Comparison of ENCODE assay signal across 22 mouse cellular contexts in genomic region chr2:163007299-163007698, GRCm38 (mm10). TPM values are rescaled to one million over a fixed set of nuclear protein-coding genes. Genes with fewer than 3 reads are reported as not detected.
"Had no signal": no experiment of that assay in that cellular context is flagged by ENCODE, and none has a peak within 500 bp of the region (broad histone marks: within the 10 kb centered on the region; RNA-seq: fewer than 3 reads in every experiment).

No protein-coding gene starts in this region.

- H3K9ac ChIP-seq: liver, embryonic 14.5 days; lung, embryonic 14.5 days; midbrain, embryonic 13.5 days; neural tube, embryonic 13.5 days; neural tube, embryonic 15.5 days; stomach, embryonic 15.5 days had no signal

- ATAC-seq: midbrain, embryonic 13.5 days; midbrain, embryonic 16.5 days had no signal

- H3K4me2 ChIP-seq: liver, embryonic 11.5 days; lung, embryonic 14.5 days; midbrain, embryonic 11.5 days; midbrain, embryonic 13.5 days; neural tube, embryonic 13.5 days; neural tube, embryonic 15.5 days; stomach, embryonic 15.5 days had no signal

- H3K36me3 ChIP-seq: midbrain, embryonic 13.5 days; neural tube, embryonic 13.5 days; neural tube, embryonic 15.5 days; stomach, embryonic 15.5 days had no signal

- H3K4me3 ChIP-seq: megakaryocyte, embryonic 14.5 days; midbrain, embryonic 13.5 days; myocyte; neural tube, embryonic 13.5 days; neural tube, embryonic 15.5 days; stomach, embryonic 15.5 days had no signal

- DNase-seq: liver; lung, embryonic 14.5 days; retina, postnatal 1 day; right cerebral cortex, adult 18-20 months; right cerebral cortex, postnatal 25 days; thymus, adult 2 months; thymus, postnatal 25 days; thymus, postnatal 4 days had no signal

- H3K9me3 ChIP-seq: midbrain, embryonic 13.5 days; neural tube, embryonic 13.5 days; neural tube, embryonic 15.5 days; stomach, embryonic 15.5 days had no signal

- H3K27ac ChIP-seq: liver, embryonic 14.5 days; macrophage; midbrain, embryonic 13.5 days; neural tube, embryonic 13.5 days; neural tube, embryonic 15.5 days; stomach, embryonic 15.5 days; stomach, postnatal 0 days had no signal

- H3K27me3 ChIP-seq: midbrain, embryonic 13.5 days; stomach, embryonic 15.5 days had no signal

- H3K4me1 ChIP-seq: midbrain, embryonic 13.5 days; neural tube, embryonic 13.5 days; neural tube, embryonic 15.5 days; stomach, embryonic 15.5 days had no signal

RNA-seq across cellular contexts. Expression of gene Sgk2, which starts 20.2 kb away (rescaled TPM):
- polyA plus RNA-seq: lung, embryonic 14.5 days; lung, embryonic 16.5 days; macrophage; midbrain, embryonic 11.5 days; midbrain, embryonic 13.5 days; midbrain, embryonic 16.5 days; myocyte; neural tube, embryonic 11.5 days; neural tube, embryonic 13.5 days had no signal
